Mouse (Mus musculus) CH12.LX (cell line): Measurements from ENCODE around the gene Olfr15. TPM values are rescaled to one million over a fixed set of nuclear protein-coding genes. Genes with fewer than 3 reads are reported as not detected.
A peak's percentile ranks its signal among the peaks of the same experiment; 100 is the strongest.

Source experiments
- DNase-seq: peaks from one replicate; pipeline ENCODE4 v3.0.0-alpha.2; 2013; ENCODE audit errors: extremely low read depth
- H3K27ac ChIP-seq: 2 replicates; pipeline ENCODE4 v1.5.1; 2012; ENCODE audit warnings: low read depth, mild to moderate bottlenecking, control low read depth, moderate library complexity; ENCODE audit not compliant: insufficient read depth
- H3K27me3 ChIP-seq: replicated peaks from 2 replicates; pipeline ENCODE3; 2012; ENCODE audit warnings: inconsistent platforms
- H3K36me3 ChIP-seq, 2 experiments: replicated peaks in 1 of 2; 2 replicates each; pipeline versions ENCODE3 to v1.6.1; 2012; ENCODE audit warnings: inconsistent platforms in 1 of 2, low read length in 1 of 2, mild to moderate bottlenecking in 1 of 2, mixed read lengths in 1 of 2, moderate library complexity in 1 of 2; ENCODE audit not compliant: control insufficient read depth in 1 of 2, insufficient read depth in 1 of 2
- H3K4me1 ChIP-seq, 2 experiments: 2 replicates each; pipeline ENCODE4 v1.6.1; 2012; ENCODE audit warnings: inconsistent platforms in 1 of 2, moderate library complexity in 1 of 2; ENCODE audit not compliant: insufficient read depth in 2 of 2, control insufficient read depth in 1 of 2
- H3K4me2 ChIP-seq: 2 replicates; pipeline ENCODE4 v1.6.1; 2012; ENCODE audit warnings: low read depth, mild to moderate bottlenecking, control low read depth; ENCODE audit not compliant: poor library complexity, insufficient read depth, severe bottlenecking
- H3K4me3 ChIP-seq, 3 experiments: fragments of 150-350 bp in 1 of 3; sonication (generic) in 1 of 3; replicated peaks in 1 of 3; 2 replicates each; pipeline versions ENCODE3 to v1.5.1; 2011 to 2012; ENCODE audit warnings: low read depth in 2 of 3, low read length in 2 of 3, mild to moderate bottlenecking in 2 of 3, moderate library complexity in 2 of 3, control low read depth in 1 of 3, improper control_type of control experiment in 1 of 3, inconsistent platforms in 1 of 3, mixed read lengths in 1 of 3; ENCODE audit not compliant: poor library complexity in 1 of 3
- H3K79me2 ChIP-seq: replicated peaks from 2 replicates; pipeline ENCODE4 v1.6.1; 2012; ENCODE audit warnings: mild to moderate bottlenecking, moderate library complexity; ENCODE audit not compliant: control insufficient read depth, poor library complexity, insufficient read depth, severe bottlenecking; ENCODE audit errors: extremely low read depth
- H3K9ac ChIP-seq: 2 replicates; pipeline ENCODE4 v1.6.1; 2012; ENCODE audit warnings: low read depth, mild to moderate bottlenecking, control low read depth, moderate library complexity; ENCODE audit not compliant: insufficient read depth
- H3K9me3 ChIP-seq: replicated peaks from 2 replicates; pipeline ENCODE3; 2012; ENCODE audit warnings: low read length, inconsistent platforms, mixed read lengths
- BHLHE40 ChIP-seq: IDR thresholded peaks from 2 replicates; pipeline ENCODE4 v1.6.1; 2011; ENCODE audit warnings: mild to moderate bottlenecking, low read depth, low read length, improper control_type of control experiment
- ELF1 ChIP-seq: IDR thresholded peaks from 2 replicates; pipeline ENCODE4 v1.6.1; 2014; ENCODE audit warnings: low read depth, mild to moderate bottlenecking, inconsistent platforms, low read length, improper control_type of control experiment
- HCFC1 ChIP-seq: IDR thresholded peaks from 2 replicates; pipeline ENCODE4 v1.6.1; 2012; ENCODE audit warnings: low read depth, mild to moderate bottlenecking, inconsistent platforms, low read length, improper control_type of control experiment
- IRF4 ChIP-seq: IDR thresholded peaks from 2 replicates; pipeline ENCODE4 v1.6.1; 2014; ENCODE audit warnings: low read depth, mild to moderate bottlenecking, inconsistent platforms, low read length, improper control_type of control experiment
- KAT2A ChIP-seq: IDR thresholded peaks from 2 replicates; pipeline ENCODE4 v1.6.1; 2012; ENCODE audit warnings: low read length, improper control_type of control experiment, inconsistent platforms; ENCODE audit not compliant: insufficient replicate concordance
- MAX ChIP-seq: IDR thresholded peaks from 2 replicates; pipeline ENCODE4 v1.6.1; 2011; ENCODE audit warnings: low read length, improper control_type of control experiment
- MAZ ChIP-seq: IDR thresholded peaks from 2 replicates; pipeline ENCODE4 v1.6.1; 2012; ENCODE audit warnings: low read depth, mild to moderate bottlenecking, inconsistent platforms, low read length, improper control_type of control experiment, moderate library complexity
- MEF2A ChIP-seq: IDR thresholded peaks from 2 replicates; pipeline ENCODE4 v1.6.1; 2014; ENCODE audit warnings: low read depth, mild to moderate bottlenecking, inconsistent platforms, low read length, improper control_type of control experiment, borderline replicate concordance
- MXI1 ChIP-seq: IDR thresholded peaks from 2 replicates; pipeline ENCODE4 v1.6.1; 2011; ENCODE audit warnings: mild to moderate bottlenecking, low read depth, low read length, improper control_type of control experiment
- MYC ChIP-seq: IDR thresholded peaks from 2 replicates; pipeline ENCODE4 v1.6.1; 2011; ENCODE audit warnings: low read depth, mild to moderate bottlenecking, improper control_type of control experiment, low read length
- NELFE ChIP-seq: IDR thresholded peaks from 2 replicates; pipeline ENCODE4 v1.6.1; 2011; ENCODE audit warnings: low read depth, low read length, improper control_type of control experiment
- PAX5 ChIP-seq: IDR thresholded peaks from 2 replicates; pipeline ENCODE4 v1.6.1; 2012; ENCODE audit warnings: low read length, inconsistent platforms, mixed read lengths
- POLR2A ChIP-seq: IDR thresholded peaks from 2 replicates; pipeline ENCODE4 v1.6.1; 2011; ENCODE audit warnings: low read depth, mild to moderate bottlenecking, improper control_type of control experiment, low read length
- POLR2AphosphoS2 ChIP-seq: IDR thresholded peaks from 2 replicates; pipeline ENCODE4 v1.6.1; 2011; ENCODE audit warnings: low read depth, low read length, improper control_type of control experiment
- RCOR1 ChIP-seq: conservative IDR thresholded peaks from 2 replicates; pipeline ENCODE4 v1.6.1; 2012; ENCODE audit warnings: low read depth, mild to moderate bottlenecking, inconsistent platforms, low read length, improper control_type of control experiment
- SIN3A ChIP-seq: IDR thresholded peaks from 2 replicates; pipeline ENCODE4 v1.6.1; 2012; ENCODE audit warnings: low read length, improper control_type of control experiment, inconsistent platforms
- SMC3 ChIP-seq: IDR thresholded peaks from 2 replicates; pipeline ENCODE4 v1.6.1; 2011; ENCODE audit warnings: low read depth, low read length, improper control_type of control experiment
- TCF12 ChIP-seq: IDR thresholded peaks from 2 replicates; pipeline ENCODE4 v1.6.1; 2014; ENCODE audit warnings: low read depth, mild to moderate bottlenecking, inconsistent platforms, low read length, improper control_type of control experiment
- USF1 ChIP-seq: IDR thresholded peaks from 2 replicates; pipeline ENCODE4 v1.6.1; 2014; ENCODE audit warnings: low read depth, mild to moderate bottlenecking, inconsistent platforms, low read length, improper control_type of control experiment
- USF2 ChIP-seq: conservative IDR thresholded peaks from 2 replicates; pipeline ENCODE4 v1.6.1; 2011; ENCODE audit warnings: low read depth, low read length, improper control_type of control experiment
- ZC3H11A ChIP-seq: IDR thresholded peaks from 2 replicates; pipeline ENCODE4 v1.6.1; 2012; ENCODE audit warnings: low read depth, mild to moderate bottlenecking, inconsistent platforms, low read length, improper control_type of control experiment
- ZMIZ1 ChIP-seq: IDR thresholded peaks from 2 replicates; pipeline ENCODE4 v1.6.1; 2012; ENCODE audit warnings: low read depth, mild to moderate bottlenecking, inconsistent platforms, low read length, improper control_type of control experiment
- ZNF384 ChIP-seq: IDR thresholded peaks from 2 replicates; pipeline ENCODE4 v1.6.1; 2012; ENCODE audit warnings: low read depth, low read length, improper control_type of control experiment, inconsistent platforms
- dilution Hi-C: fragments of 300-500 bp; cut with MboI; formaldehyde crosslinking; loops from 2 replicates; pipeline ENCODE4 v1.14.3; 2020; ENCODE audit warnings: low sequenced_read_pairs; ENCODE audit not compliant: extremely low pct_unique_long_range_greater_than_20kb, extremely low pct_ligation_motif_present
- in situ Hi-C: fragments of 300-500 bp; cut with MboI; formaldehyde crosslinking; loops from 3 replicates; pipeline ENCODE4 v1.14.3; 2019; ENCODE audit warnings: low sequenced_read_pairs, low pct_ligation_motif_present, low pct_unique_long_range_greater_than_20kb, mixed read lengths
- polyA plus RNA-seq: library from polyadenylated mRNA; unstranded; fragments of >175 nt; gene quantifications from 2 replicates; pipeline ENCODE4 v1.2.1, GENCODE M21; 2012; ENCODE audit warnings: low read depth; ENCODE audit not compliant: insufficient read length
- total RNA-seq, 2 experiments: library from RNA; depleted of rRNA; stranded (reverse); fragments of 300-350 nt in 1 of 2; fragments of >200 nt in 1 of 2; gene quantifications; 2 replicates each; pipeline ENCODE4 v1.2.3; 2012 to 2014

Gene Olfr15
- total and polyA plus RNA-seq, 3 experiments: not detected

DNA sequence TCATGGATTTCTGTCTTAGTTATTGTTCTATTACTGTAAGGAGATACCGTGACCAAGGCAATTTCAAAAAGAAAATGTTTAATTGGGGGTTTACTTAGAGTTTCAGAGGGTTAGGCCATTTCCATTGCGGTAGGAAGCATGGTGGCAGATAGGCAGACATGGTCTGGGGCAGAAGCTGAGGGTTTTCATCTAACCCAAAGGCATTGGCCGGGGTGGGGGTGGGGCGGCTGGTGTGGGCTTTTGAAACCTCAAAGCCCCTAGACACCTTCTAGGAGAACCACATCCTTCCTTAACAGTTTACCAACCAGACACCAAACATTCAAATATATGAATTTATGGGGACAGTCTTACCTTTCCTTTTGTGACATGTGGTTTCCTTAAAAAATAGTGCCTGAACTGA is 28.6 kb downstream of the Olfr15 start:
- no peak overlapping the region for H3K4me2 ChIP-seq
- no peak for TF ChIP-seq SIN3A
- TF ChIP-seq USF2: no peak
- TF ChIP-seq MYC: no peak
- no peak for TF ChIP-seq RCOR1
- TF ChIP-seq TCF12: no peak
- H3K79me2 ChIP-seq: 0 out of 2 replicates have a peak, but pooled peaks cover 2% of the 10 kb centered on the region
- DNase-seq: peak; percentile 14
- no peak overlapping the region for H3K4me3 ChIP-seq
- no peak overlapping the region for H3K27ac ChIP-seq
- H3K36me3 ChIP-seq: peaks cover 10 to 28% of the 10 kb centered on the region in 2 experiments
- dilution Hi-C loops (no loop called here), in situ Hi-C loops (no loop called here)
- no peaks in the 10 kb centered on the region for H3K27me3 ChIP-seq
- no peak overlapping the region for H3K9ac ChIP-seq
- H3K9me3 ChIP-seq: no peaks in the 10 kb centered on the region
- peaks cover 2 to 5% of the 10 kb centered on the region in 2 experiments; a peak in 1 of 4 replicates for H3K4me1 ChIP-seq

DNA sequence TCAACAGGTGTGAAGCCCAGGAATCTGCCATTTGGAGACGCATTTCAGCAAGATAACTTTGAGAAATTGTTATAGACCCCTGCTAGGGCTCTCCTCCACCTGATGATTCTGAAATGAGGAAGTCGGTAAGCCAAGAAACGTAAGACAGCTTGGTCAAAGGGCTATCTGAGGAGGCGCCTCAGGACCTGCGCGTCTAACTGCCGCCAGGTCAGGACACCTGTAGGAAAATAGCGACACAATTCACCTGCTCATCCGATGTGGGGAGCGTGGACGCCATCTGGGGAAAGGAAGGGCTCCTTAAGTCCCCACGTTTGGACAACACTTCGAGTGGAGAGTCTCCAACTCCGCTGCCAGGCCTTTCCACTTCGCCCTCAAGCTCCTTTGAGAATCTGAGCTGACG is 41.1 kb downstream of the Olfr15 start:
- no peak for DNase-seq
- Histone ChIP-seq H3K4me3 (peak overlapping the region; percentile 62 to 92 (median 65)), H3K4me2 (peak overlapping the region; percentile 52), H3K4me1 (peaks cover 2 to 31% of the 10 kb centered on the region in 2 experiments; a peak in 2 of 4 replicates), H3K9ac (peak overlapping the region; percentile 57), H3K27me3 (no peaks in the 10 kb centered on the region), H3K9me3 (no peaks in the 10 kb centered on the region), H3K27ac (no peak overlapping the region), H3K79me2 (peaks cover 8% of the 10 kb centered on the region), H3K36me3 (peaks cover 16 to 40% of the 10 kb centered on the region in 2 experiments)
- dilution Hi-C loops: no loop called here
- in situ Hi-C loops: no loop called here
- TF ChIP-seq HCFC1: no peak
- no peak for TF ChIP-seq KAT2A
- TF ChIP-seq TCF12: no peak
- no peak for TF ChIP-seq SIN3A
- TF ChIP-seq SMC3: no peak
- TF ChIP-seq BHLHE40: no peak
- TF ChIP-seq USF1: no peak
- no peak for TF ChIP-seq PAX5
- TF ChIP-seq ZC3H11A: no peak

DNA sequence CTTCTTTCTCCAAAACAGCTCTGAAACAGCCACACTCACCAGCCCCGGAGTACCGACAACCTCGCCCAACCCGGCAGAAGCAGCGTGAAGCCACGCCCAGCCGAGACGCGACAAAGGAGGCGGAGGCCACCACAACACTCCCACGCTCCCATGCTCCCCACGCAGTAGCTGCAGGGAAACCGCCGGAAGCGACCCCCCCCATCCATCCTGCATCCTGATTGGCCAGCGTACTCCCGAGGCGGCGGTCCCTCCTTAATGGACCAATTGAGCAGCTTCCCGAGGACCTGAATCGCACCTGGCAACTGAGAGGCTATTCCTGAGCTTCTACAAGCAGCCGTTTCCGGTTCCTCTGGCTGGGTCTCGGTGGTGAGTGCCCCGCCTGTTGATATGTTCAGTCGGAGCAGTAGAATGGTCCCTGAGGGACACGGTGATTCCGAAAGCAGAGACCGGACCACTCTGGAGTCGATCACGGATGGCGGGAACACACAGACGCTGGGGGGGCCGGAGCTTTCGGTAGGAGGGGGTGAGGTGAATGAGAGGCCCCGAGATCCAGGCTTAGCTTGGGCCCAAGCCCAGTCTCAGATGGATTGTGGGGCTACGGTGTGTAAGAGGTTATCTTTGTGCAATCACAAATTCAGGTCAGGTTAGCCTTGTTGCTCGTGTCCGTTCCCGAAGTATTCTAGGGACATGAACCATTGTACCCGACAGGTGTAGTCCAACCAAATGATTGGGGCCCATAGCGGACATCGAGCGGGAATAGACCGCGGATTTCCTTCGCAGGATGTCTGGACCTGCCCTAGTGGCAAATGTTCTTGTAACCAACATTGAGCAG is 41.8 kb downstream of the Olfr15 start, which contains the start of gene Naa60:
Gene Naa60 (plus strand): TSS at position 160 of the 832 bp plus-strand sequence.
- in situ Hi-C loops: no loop called here
- H3K4me2 ChIP-seq: peak within 1 kb of the TSS; percentile 52
- H3K27me3 ChIP-seq: no peaks in the 10 kb centered on the region
- peaks cover 14 to 40% of the 10 kb centered on the region in 2 experiments for H3K36me3 ChIP-seq
- peak within 1 kb of the TSS; percentile 57 for H3K9ac ChIP-seq
- no peaks in the 10 kb centered on the region for H3K9me3 ChIP-seq
- dilution Hi-C loops: no loop called here
- H3K27ac ChIP-seq: no peak within 1 kb of the TSS
- peaks cover 8% of the 10 kb centered on the region for H3K79me2 ChIP-seq
- H3K4me1 ChIP-seq: peaks cover 2 to 31% of the 10 kb centered on the region in 2 experiments; a peak in 2 of 4 replicates
- peak within 1 kb of the TSS; percentile 62 to 92 (median 65) for H3K4me3 ChIP-seq
- DNase-seq: peak; percentile 96
- peak; percentile 68 for TF ChIP-seq MAX
- TF ChIP-seq MAZ: peak; percentile 94
- TF ChIP-seq USF1: no peak
- TF ChIP-seq ZMIZ1: peak; percentile 54
- TF ChIP-seq KAT2A: peak; percentile 66; the same call in 1 of the 2 replicates
- 0 out of 2 replicates have a peak, but pooled peaks have one; percentile 38 for TF ChIP-seq POLR2AphosphoS2
- TF ChIP-seq IRF4: 0 out of 2 replicates have a peak, but pooled peaks have one; percentile 28
- no peak for TF ChIP-seq USF2
- TF ChIP-seq NELFE: peak; percentile 68
- peak; percentile 43; the same call in 1 of the 2 replicates for TF ChIP-seq MEF2A
- peak; percentile 11; the same call in 1 of the 2 replicates for TF ChIP-seq TCF12
- TF ChIP-seq ZNF384: no peak
- peak; percentile 94 for TF ChIP-seq MXI1
- peak; percentile 73 for TF ChIP-seq POLR2A
- peak; percentile 74 for TF ChIP-seq HCFC1
- TF ChIP-seq ELF1: peak; percentile 76
